Mouse (Mus musculus): ENCODE measurements around the gene Mrpl35.

GRCm38 (mm10) chr6:71801011-71801713, 25.6 kb downstream of the Mrpl35 start:
- TF ChIP-seq CTCF (IDR thresholded peaks at IDR 0.05; ENCODE audit: low read depth) (no peak), EP300 (optimal IDR thresholded peaks at IDR 0.05) (no peak)
